Mouse (Mus musculus) olfactory bulb, adult 2 months (tissue): ENCODE data around the gene Ptprb. TPM values are rescaled to one million over a fixed set of nuclear protein-coding genes. Genes with fewer than 3 reads are reported as not detected.

Experiments
- H3K27ac ChIP-seq: fragments of 200-500 bp; 2 replicates; pipeline ENCODE4 v1.5.1; 2012; ENCODE audit warnings: low read depth, low read length; ENCODE audit not compliant: insufficient read depth
- H3K4me1 ChIP-seq: fragments of 200-500 bp; 2 replicates; pipeline ENCODE4 v1.6.1; 2012; ENCODE audit warnings: low read length; ENCODE audit not compliant: control insufficient read depth, insufficient read depth
- H3K4me3 ChIP-seq: fragments of 200-500 bp; 2 replicates; pipeline ENCODE4 v1.5.1; 2012; ENCODE audit warnings: mild to moderate bottlenecking, low read depth, low read length, moderate library complexity; ENCODE audit not compliant: insufficient read depth
- CTCF ChIP-seq: fragments of 200-500 bp; IDR thresholded peaks from 2 replicates; pipeline ENCODE4 v1.5.1; 2012; ENCODE audit warnings: low read depth, mild to moderate bottlenecking, low read length, moderate library complexity; ENCODE audit not compliant: insufficient read depth
- POLR2A ChIP-seq: fragments of 200-500 bp; IDR thresholded peaks from 2 replicates; pipeline ENCODE4 v1.6.1; 2012; ENCODE audit warnings: mild to moderate bottlenecking, low read depth, low read length, moderate library complexity; ENCODE audit not compliant: insufficient read depth
- WGBS: fragments of 180-500 bp; shearing (Covaris S2); methylation state at CpG from one replicate; pipeline ENCODE4 v1.1.7; 2018; 5-methylcytosine and 5-hydroxymethylcytosine counted together
- polyA plus RNA-seq: library from polyadenylated mRNA; stranded (reverse); fragments of >200 nt; gene quantifications from 2 replicates; pipeline ENCODE4 v1.2.4, GENCODE M21; 2012; ENCODE audit warnings: low replicate concordance; ENCODE audit not compliant: missing spikeins, insufficient read depth, insufficient read length

The Ptprb gene
- polyA plus RNA-seq, 1 experiment = not detected

DNA sequence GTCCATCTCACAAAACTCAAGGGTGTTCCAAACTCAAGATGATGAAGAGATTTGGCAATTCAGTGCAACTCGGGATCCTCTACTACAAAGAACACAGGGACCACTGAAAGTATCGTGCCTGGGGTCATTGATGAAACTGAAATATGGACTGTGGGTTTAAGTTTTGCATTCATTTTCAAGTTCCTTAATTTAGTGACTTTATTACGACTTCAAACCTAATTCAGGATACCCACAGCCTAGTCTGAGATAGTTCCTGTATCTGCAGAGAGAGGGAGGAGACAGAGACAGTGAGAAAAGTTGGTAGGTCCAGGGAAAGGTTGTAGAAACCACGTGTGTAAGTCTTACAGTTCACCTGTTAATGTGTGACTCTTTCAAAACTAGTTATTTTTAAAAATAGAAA lies 15.2 kb downstream of the Ptprb start:
- WGBS = 86% methylated on average over 4 of the region's 4 CpGs
- no peak overlapping the region for H3K4me3 ChIP-seq
- no peaks in the 10 kb centered on the region for H3K4me1 ChIP-seq
- TF ChIP-seq POLR2A = no peak
- TF ChIP-seq CTCF = no peak
- no peak overlapping the region for H3K27ac ChIP-seq

GRCm38 (mm10) chr10:116291153-116291755 lies 15.9 kb downstream of the Ptprb start:
- no peak overlapping the region for H3K4me3 ChIP-seq
- TF ChIP-seq POLR2A = no peak
- TF ChIP-seq CTCF = no peak
- 82% methylated on average over 8 of the region's 8 CpGs for WGBS
- H3K4me1 ChIP-seq = no peaks in the 10 kb centered on the region
- no peak overlapping the region for H3K27ac ChIP-seq

DNA sequence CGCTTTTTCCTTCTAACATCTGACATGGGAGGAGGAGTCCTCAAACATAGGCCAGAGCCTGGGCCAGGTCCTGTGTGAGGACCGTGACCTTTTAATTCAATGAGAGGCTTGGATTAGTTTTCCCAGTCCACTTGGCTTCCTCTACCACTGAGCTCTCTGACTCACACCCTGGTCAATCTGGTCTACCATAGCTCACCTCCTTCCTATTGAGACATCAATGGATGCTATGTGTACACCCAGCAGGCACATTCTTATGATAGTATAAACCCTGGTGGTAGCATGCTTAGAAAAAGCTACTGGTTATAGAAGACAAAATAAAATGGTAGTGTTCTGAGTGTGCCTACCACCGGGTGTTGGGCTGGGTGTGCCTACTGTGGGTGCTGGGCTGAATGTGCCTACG lies 21.1 kb downstream of the Ptprb start:
- WGBS = 84% methylated on average over 4 of the region's 4 CpGs
- no peak overlapping the region for H3K4me3 ChIP-seq
- H3K4me1 ChIP-seq = peaks cover 3% of the 10 kb centered on the region
- no peak overlapping the region for H3K27ac ChIP-seq
- TF ChIP-seq CTCF (no peak), POLR2A (no peak)

- Histone ChIP-seq H3K4me1 (peaks cover 5% of the 10 kb centered on the region), H3K27ac (no peak overlapping the region), H3K4me3 (no peak overlapping the region)
- 84% methylated on average over 12 of the region's 12 CpGs for WGBS
- TF ChIP-seq POLR2A (no peak), CTCF (no peak)
These were observed 22.5 kb downstream of the Ptprb start for GRCm38 (mm10) chr10:116297854-116298253.

DNA sequence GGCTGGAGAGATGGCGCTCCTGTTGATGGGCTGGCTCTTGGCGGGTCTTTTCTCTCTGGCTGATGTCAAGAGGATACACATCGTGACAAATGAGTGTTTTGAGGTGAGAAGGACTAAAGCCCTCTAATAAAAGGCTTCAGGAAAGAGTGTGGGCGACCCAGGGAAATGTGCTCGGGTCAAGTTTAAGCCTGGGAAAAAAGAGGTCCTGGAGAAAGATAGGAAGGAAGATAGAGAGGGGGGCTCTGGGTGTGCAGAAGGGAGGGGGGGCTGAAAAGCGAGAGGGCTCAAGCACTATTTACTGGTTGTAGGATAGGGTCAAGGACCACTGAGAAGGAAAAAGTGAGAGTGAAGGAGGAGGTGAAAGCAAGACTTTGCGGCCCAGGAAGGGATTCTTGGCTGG lies 25.5 kb downstream of the Ptprb start:
- H3K4me3 ChIP-seq = no peak overlapping the region
- WGBS = 45% methylated on average over 7 of the region's 7 CpGs
- no peak for TF ChIP-seq CTCF
- no peak for TF ChIP-seq POLR2A
- peaks cover 5% of the 10 kb centered on the region for H3K4me1 ChIP-seq
- no peak overlapping the region for H3K27ac ChIP-seq

DNA sequence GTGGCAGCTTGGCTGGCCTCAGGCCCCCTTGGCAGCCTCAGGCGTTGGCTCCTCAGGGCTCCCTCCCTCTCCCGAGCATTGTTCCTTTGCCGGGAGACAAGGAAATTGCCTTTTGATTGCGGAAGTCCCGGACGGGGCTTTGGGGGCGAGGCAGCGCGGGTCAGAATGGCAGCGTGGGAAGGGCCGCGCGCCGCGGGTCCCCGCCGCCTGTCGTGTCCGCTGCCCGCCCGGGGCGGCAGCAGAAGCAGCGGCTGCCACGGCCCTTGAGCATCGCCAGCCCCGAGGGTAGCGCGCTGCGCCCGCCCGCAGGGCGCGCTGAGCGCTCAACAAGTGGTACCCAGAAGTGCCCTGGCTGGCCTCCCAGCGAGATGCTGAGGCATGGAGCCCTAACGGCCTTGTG lies 25.9 kb downstream of the Ptprb start:
- under 1% methylated on average over 36 of the region's 36 CpGs for WGBS
- H3K27ac ChIP-seq = no peak overlapping the region
- no peak for TF ChIP-seq CTCF
- TF ChIP-seq POLR2A = no peak
- peaks cover 5% of the 10 kb centered on the region for H3K4me1 ChIP-seq
- H3K4me3 ChIP-seq = peak overlapping the region; percentile 47

- H3K4me1 ChIP-seq = peaks cover 5% of the 10 kb centered on the region
- no peak overlapping the region for H3K4me3 ChIP-seq
- H3K27ac ChIP-seq = no peak overlapping the region
- WGBS = 92% methylated on average over 4 of the region's 4 CpGs
- no peak for TF ChIP-seq CTCF
- no peak for TF ChIP-seq POLR2A
These were observed 29.0 kb downstream of the Ptprb start for GRCm38 (mm10) chr10:116304355-116304754.

- H3K4me1 ChIP-seq = no peaks in the 10 kb centered on the region
- WGBS = 88% methylated on average over 2 of the region's 2 CpGs
- H3K4me3 ChIP-seq = no peak overlapping the region
- TF ChIP-seq POLR2A (no peak), CTCF (no peak)
- no peak overlapping the region for H3K27ac ChIP-seq
These were observed 34.1 kb downstream of the Ptprb start for GRCm38 (mm10) chr10:116309460-116309859.

DNA sequence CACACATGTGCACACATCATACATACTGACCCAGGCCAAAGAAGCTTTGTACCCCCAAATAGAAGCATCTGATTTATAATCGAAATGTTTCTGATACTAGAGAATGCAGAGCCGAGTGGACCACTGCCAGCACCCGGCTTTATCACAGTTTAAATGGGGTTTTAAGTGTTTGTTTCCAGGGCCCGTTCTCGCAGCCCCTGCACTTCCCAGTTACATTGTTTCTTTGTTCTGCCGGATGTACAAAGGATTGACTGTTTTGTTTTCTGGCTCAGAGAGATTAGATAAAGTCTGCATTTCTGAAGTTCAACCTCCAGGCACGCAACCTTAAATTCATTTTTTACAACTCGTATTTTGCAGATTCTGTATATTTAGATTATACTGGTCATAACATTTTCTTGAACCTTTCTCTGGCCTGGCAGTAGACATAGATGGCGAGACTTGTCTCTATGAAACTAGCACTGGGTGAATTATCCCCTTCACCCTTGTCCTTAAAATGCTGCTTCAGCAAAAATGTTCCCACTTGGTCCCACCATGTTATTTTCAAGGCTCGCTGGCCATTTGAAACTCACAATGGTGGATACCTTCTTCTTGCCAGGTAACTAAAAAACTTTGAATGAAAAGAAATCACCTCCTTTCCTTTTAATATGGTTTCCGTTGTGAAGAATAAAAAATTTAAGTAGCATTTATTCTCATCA lies 35.3 kb downstream of the Ptprb start:
- TF ChIP-seq CTCF = no peak
- TF ChIP-seq POLR2A = no peak
- H3K27ac ChIP-seq = no peak overlapping the region
- 69% methylated on average over 11 of the region's 11 CpGs for WGBS
- H3K4me1 ChIP-seq = no peaks in the 10 kb centered on the region
- no peak overlapping the region for H3K4me3 ChIP-seq

- Histone ChIP-seq H3K4me3 (no peak overlapping the region), H3K4me1 (no peaks in the 10 kb centered on the region), H3K27ac (no peak overlapping the region)
- TF ChIP-seq CTCF (no peak), POLR2A (no peak)
- 15% methylated on average over 12 of the region's 12 CpGs for WGBS
These were observed 43.9 kb downstream of the Ptprb start for GRCm38 (mm10) chr10:116319246-116319645.
